Mouse (Mus musculus): ENCODE measurements around the gene Kcna6. TPM values are rescaled to one million over a fixed set of nuclear protein-coding genes. Genes with fewer than 3 reads are reported as not detected.

The Kcna6 gene
- polyA plus RNA-seq, 1 experiment from 2014 or later = 6.6 TPM

DNA sequence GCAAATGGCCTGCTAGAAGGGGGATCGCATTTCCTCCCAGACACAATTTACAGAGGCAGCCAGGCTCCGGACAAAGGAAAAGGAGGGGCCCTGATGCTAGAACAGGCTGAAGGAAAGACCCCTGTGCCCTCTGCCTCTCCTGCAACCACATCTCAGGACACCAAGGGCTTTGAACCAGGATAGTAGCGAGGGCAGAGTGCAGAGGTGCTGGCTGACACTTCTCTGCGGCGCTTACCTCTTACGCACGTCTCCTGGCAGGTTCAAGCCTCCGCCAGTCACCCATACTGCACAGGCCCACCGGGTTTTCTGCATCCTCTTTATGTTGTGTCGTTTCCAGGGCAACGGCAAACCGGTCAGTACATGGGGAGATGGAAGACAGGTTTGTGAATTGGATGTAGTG, 12.0 kb upstream of the Kcna6 start:
- Histone ChIP-seq H3K27ac (replicated peaks; ENCODE audit: low read depth, low read length) (peak overlapping the region; percentile 65), H3K9me3 (replicated peaks; ENCODE audit: control insufficient read depth, low read length) (no peaks in the 10 kb centered on the region)

GRCm38 (mm10) chr6:126745888-126746287, 5.4 kb upstream of the Kcna6 start:
- WGBS = 75% methylated on average over 1 of the region's 1 CpGs
- ATAC-seq (replicated peaks; ENCODE audit: insufficient number of reproducible peaks, low FRiP score, low TSS enrichment, low read depth) (no peak), DNase-seq (ENCODE audit: low spot score) (no peak)
- no peak overlapping the region for H3K9ac ChIP-seq (replicated peaks; ENCODE audit: low read length)
- H3K27me3 ChIP-seq (ENCODE audit: control insufficient read depth, insufficient read depth, low read length) = no peaks in the 10 kb centered on the region
- no peaks in the 10 kb centered on the region for H3K36me3 ChIP-seq (replicated peaks; ENCODE audit: control insufficient read depth, insufficient read depth, low read depth, low read length)
- no peak overlapping the region for H3K27ac ChIP-seq (replicated peaks; ENCODE audit: low read depth, low read length)
- H3K4me2 ChIP-seq (ENCODE audit: low read depth, low read length) = no peak overlapping the region
- no peaks in the 10 kb centered on the region for H3K9me3 ChIP-seq (replicated peaks; ENCODE audit: control insufficient read depth, low read length)
- H3K4me3 ChIP-seq (ENCODE audit: low read depth, low read length) = no peak overlapping the region
- no peaks in the 10 kb centered on the region for H3K4me1 ChIP-seq (ENCODE audit: control insufficient read depth, insufficient read depth, low read length)

More for the DNA sequence above, 12.0 kb upstream of the Kcna6 start:
- H3K4me3 ChIP-seq (ENCODE audit: low read depth, low read length) = no peak overlapping the region
- no peaks in the 10 kb centered on the region for H3K27me3 ChIP-seq (ENCODE audit: control insufficient read depth, insufficient read depth, low read length)
- ATAC-seq (replicated peaks; ENCODE audit: insufficient number of reproducible peaks, low FRiP score, low TSS enrichment, low read depth) = no peak; the same call in 1 of the 2 replicates
- H3K4me2 ChIP-seq (ENCODE audit: low read depth, low read length) = no peak overlapping the region; the same call in 1 of the 2 replicates
- 29% methylated on average over 12 of the region's 12 CpGs for WGBS
- DNase-seq (ENCODE audit: low spot score) = peak; percentile 64
- H3K9ac ChIP-seq (replicated peaks; ENCODE audit: low read length) = peak overlapping the region; percentile 58
- peaks cover 7% of the 10 kb centered on the region for H3K4me1 ChIP-seq (ENCODE audit: control insufficient read depth, insufficient read depth, low read length)
- H3K36me3 ChIP-seq (replicated peaks; ENCODE audit: control insufficient read depth, insufficient read depth, low read depth, low read length) = no peaks in the 10 kb centered on the region

DNA sequence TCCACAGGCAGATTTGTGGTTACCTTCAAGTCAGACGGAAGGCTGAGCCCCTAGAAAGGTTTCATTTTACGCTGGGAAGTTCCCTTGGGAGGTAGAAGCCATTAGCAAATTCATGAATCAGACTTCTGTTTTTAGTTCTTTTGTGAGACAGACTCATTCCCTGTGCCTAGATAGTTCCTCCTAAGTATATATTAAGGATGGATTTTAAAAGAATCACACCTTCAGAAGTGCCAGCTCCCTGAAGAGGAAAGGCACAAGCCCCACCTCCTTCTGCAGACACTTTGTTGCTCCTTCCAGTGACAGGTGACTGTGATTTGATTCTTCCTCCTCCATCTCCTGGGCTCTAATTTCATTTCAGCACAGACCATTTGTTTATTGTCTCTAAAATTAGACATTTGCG, 2.1 kb upstream of the Kcna6 start:
- 38% methylated on average over 3 of the region's 3 CpGs for WGBS

GRCm38 (mm10) chr6:126739326-126740210, 906 bp downstream of the Kcna6 start:
- H3K4me1 ChIP-seq (ENCODE audit: control insufficient read depth, insufficient read depth, low read length) = no peaks in the 10 kb centered on the region
- no peaks in the 10 kb centered on the region for H3K9me3 ChIP-seq (replicated peaks; ENCODE audit: control insufficient read depth, low read length)
- DNase-seq (ENCODE audit: low spot score) (peak; percentile 52), ATAC-seq (replicated peaks; ENCODE audit: insufficient number of reproducible peaks, low FRiP score, low TSS enrichment, low read depth) (no peak; the same call in 1 of the 2 replicates)
- H3K27ac ChIP-seq (replicated peaks; ENCODE audit: low read depth, low read length) = 0 out of 2 replicates have a peak overlapping the region, but pooled peaks have one; percentile 23
- H3K4me3 ChIP-seq (ENCODE audit: low read depth, low read length) = peak overlapping the region; percentile 57
- WGBS = under 1% methylated on average over 65 of the region's 67 CpGs
- H3K27me3 ChIP-seq (ENCODE audit: control insufficient read depth, insufficient read depth, low read length) = peaks cover 2% of the 10 kb centered on the region; the same call in 1 of the 2 replicates
- H3K4me2 ChIP-seq (ENCODE audit: low read depth, low read length) = peak overlapping the region; percentile 96
- peak overlapping the region; percentile 63 for H3K9ac ChIP-seq (replicated peaks; ENCODE audit: low read length)
- no peaks in the 10 kb centered on the region for H3K36me3 ChIP-seq (replicated peaks; ENCODE audit: control insufficient read depth, insufficient read depth, low read depth, low read length)

More for the DNA sequence above, 2.1 kb upstream of the Kcna6 start:
- DNase-seq (ENCODE audit: low spot score) (peak; percentile 36), ATAC-seq (replicated peaks; ENCODE audit: insufficient number of reproducible peaks, low FRiP score, low TSS enrichment, low read depth) (no peak)
- Histone ChIP-seq H3K36me3 (replicated peaks; ENCODE audit: control insufficient read depth, insufficient read depth, low read depth, low read length) (no peaks in the 10 kb centered on the region), H3K9ac (replicated peaks; ENCODE audit: low read length) (no peak overlapping the region), H3K4me3 (ENCODE audit: low read depth, low read length) (no peak overlapping the region), H3K27me3 (ENCODE audit: control insufficient read depth, insufficient read depth, low read length) (peaks cover 2% of the 10 kb centered on the region; the same call in 1 of the 2 replicates), H3K4me1 (ENCODE audit: control insufficient read depth, insufficient read depth, low read length) (no peaks in the 10 kb centered on the region), H3K27ac (replicated peaks; ENCODE audit: low read depth, low read length) (no peak overlapping the region), H3K4me2 (ENCODE audit: low read depth, low read length) (no peak overlapping the region), H3K9me3 (replicated peaks; ENCODE audit: control insufficient read depth, low read length) (no peaks in the 10 kb centered on the region)

- Histone ChIP-seq H3K27ac (replicated peaks; ENCODE audit: low read depth, low read length) (no peak overlapping the region), H3K9me3 (replicated peaks; ENCODE audit: control insufficient read depth, low read length) (no peaks in the 10 kb centered on the region), H3K36me3 (replicated peaks; ENCODE audit: control insufficient read depth, insufficient read depth, low read depth, low read length) (no peaks in the 10 kb centered on the region), H3K9ac (replicated peaks; ENCODE audit: low read length) (no peak overlapping the region), H3K4me3 (ENCODE audit: low read depth, low read length) (no peak overlapping the region), H3K4me2 (ENCODE audit: low read depth, low read length) (no peak overlapping the region), H3K4me1 (ENCODE audit: control insufficient read depth, insufficient read depth, low read length) (no peaks in the 10 kb centered on the region), H3K27me3 (ENCODE audit: control insufficient read depth, insufficient read depth, low read length) (peaks cover 2% of the 10 kb centered on the region; the same call in 1 of the 2 replicates)
- DNase-seq (ENCODE audit: low spot score) (no peak), ATAC-seq (replicated peaks; ENCODE audit: insufficient number of reproducible peaks, low FRiP score, low TSS enrichment, low read depth) (no peak)
- 72% methylated on average over 4 of the region's 4 CpGs for WGBS
Observed at GRCm38 (mm10) chr6:126736996-126737395, 3.5 kb downstream of the Kcna6 start.

- Histone ChIP-seq H3K9me3 (replicated peaks; ENCODE audit: control insufficient read depth, low read length) (no peaks in the 10 kb centered on the region), H3K36me3 (replicated peaks; ENCODE audit: control insufficient read depth, insufficient read depth, low read depth, low read length) (no peaks in the 10 kb centered on the region), H3K4me2 (ENCODE audit: low read depth, low read length) (no peak overlapping the region), H3K4me1 (ENCODE audit: control insufficient read depth, insufficient read depth, low read length) (no peaks in the 10 kb centered on the region), H3K9ac (replicated peaks; ENCODE audit: low read length) (no peak overlapping the region), H3K27ac (replicated peaks; ENCODE audit: low read depth, low read length) (no peak overlapping the region), H3K4me3 (ENCODE audit: low read depth, low read length) (no peak overlapping the region), H3K27me3 (ENCODE audit: control insufficient read depth, insufficient read depth, low read length) (peaks cover 2% of the 10 kb centered on the region; the same call in 1 of the 2 replicates)
- whole genome bisulfite sequencing = 80% methylated on average over 3 of the region's 3 CpGs
- ATAC-seq (replicated peaks; ENCODE audit: insufficient number of reproducible peaks, low FRiP score, low TSS enrichment, low read depth) (no peak), DNase-seq (ENCODE audit: low spot score) (no peak)
Observed at GRCm38 (mm10) chr6:126735806-126736205, 4.7 kb downstream of the Kcna6 start.

GRCm38 (mm10) chr6:126732645-126733044, 7.8 kb downstream of the Kcna6 start:
- Histone ChIP-seq H3K36me3 (replicated peaks; ENCODE audit: control insufficient read depth, insufficient read depth, low read depth, low read length) (no peaks in the 10 kb centered on the region), H3K27me3 (ENCODE audit: control insufficient read depth, insufficient read depth, low read length) (no peaks in the 10 kb centered on the region), H3K4me1 (ENCODE audit: control insufficient read depth, insufficient read depth, low read length) (no peaks in the 10 kb centered on the region), H3K27ac (replicated peaks; ENCODE audit: low read depth, low read length) (no peak overlapping the region), H3K9me3 (replicated peaks; ENCODE audit: control insufficient read depth, low read length) (no peaks in the 10 kb centered on the region), H3K9ac (replicated peaks; ENCODE audit: low read length) (no peak overlapping the region), H3K4me2 (ENCODE audit: low read depth, low read length) (no peak overlapping the region; the same call in 1 of the 2 replicates), H3K4me3 (ENCODE audit: low read depth, low read length) (no peak overlapping the region)
- no peak for DNase-seq (ENCODE audit: low spot score)
- 79% methylated on average over 6 of the region's 6 CpGs for WGBS
- no peak for ATAC-seq (replicated peaks; ENCODE audit: insufficient number of reproducible peaks, low FRiP score, low TSS enrichment, low read depth)

- H3K4me1 ChIP-seq (ENCODE audit: control insufficient read depth, insufficient read depth, low read length) = no peaks in the 10 kb centered on the region
- no peaks in the 10 kb centered on the region for H3K27me3 ChIP-seq (ENCODE audit: control insufficient read depth, insufficient read depth, low read length)
- WGBS = 84% methylated on average over 8 of the region's 8 CpGs
- H3K4me2 ChIP-seq (ENCODE audit: low read depth, low read length) = no peak overlapping the region
- H3K9me3 ChIP-seq (replicated peaks; ENCODE audit: control insufficient read depth, low read length) = no peaks in the 10 kb centered on the region
- no peak overlapping the region for H3K4me3 ChIP-seq (ENCODE audit: low read depth, low read length)
- no peak overlapping the region for H3K27ac ChIP-seq (replicated peaks; ENCODE audit: low read depth, low read length)
- H3K36me3 ChIP-seq (replicated peaks; ENCODE audit: control insufficient read depth, insufficient read depth, low read depth, low read length) = no peaks in the 10 kb centered on the region
- no peak for DNase-seq (ENCODE audit: low spot score)
- no peak for ATAC-seq (replicated peaks; ENCODE audit: insufficient number of reproducible peaks, low FRiP score, low TSS enrichment, low read depth)
- H3K9ac ChIP-seq (replicated peaks; ENCODE audit: low read length) = no peak overlapping the region
Observed at GRCm38 (mm10) chr6:126728803-126729202, 11.7 kb downstream of the Kcna6 start.

Data from embryonic facial prominence, embryonic 11.5 days (tissue).